Mouse (Mus musculus) liver (tissue): Measurements from ENCODE around the gene Kmt2d.

Experiments
- DNase-seq: peaks from one replicate; pipeline ENCODE4 v3.0.0-alpha.2; 2020; ENCODE audit warnings: mixed read lengths

The Kmt2d gene

GRCm38 (mm10) chr15:98853161-98853937, 17.7 kb downstream of the Kmt2d start:
- DNase-seq, result no peak

GRCm38 (mm10) chr15:98852733-98853132, 18.3 kb downstream of the Kmt2d start:
- DNase-seq, result no peak

- no peak for DNase-seq
These were observed 18.9 kb downstream of the Kmt2d start for GRCm38 (mm10) chr15:98852071-98852470.

GRCm38 (mm10) chr15:98851229-98851818, 19.7 kb downstream of the Kmt2d start:
- no peak for DNase-seq

- DNase-seq, result no peak
These were observed 20.3 kb downstream of the Kmt2d start for GRCm38 (mm10) chr15:98850668-98851067.

- no peak for DNase-seq
These were observed 20.9 kb downstream of the Kmt2d start for GRCm38 (mm10) chr15:98849956-98850600.

GRCm38 (mm10) chr15:98849165-98849564, 21.8 kb downstream of the Kmt2d start:
- no peak for DNase-seq

- no peak for DNase-seq
These were observed 24.9 kb downstream of the Kmt2d start for GRCm38 (mm10) chr15:98846140-98846539.

GRCm38 (mm10) chr15:98845149-98845548, 25.9 kb downstream of the Kmt2d start:
- DNase-seq, result no peak

GRCm38 (mm10) chr15:98843595-98844223, 27.3 kb downstream of the Kmt2d start:
- DNase-seq, result no peak

GRCm38 (mm10) chr15:98839671-98840585, 31.1 kb downstream of the Kmt2d start:
- no peak for DNase-seq

- no peak for DNase-seq
These were observed 31.8 kb downstream of the Kmt2d start for GRCm38 (mm10) chr15:98839161-98839560.

- no peak for DNase-seq
These were observed 33.3 kb downstream of the Kmt2d start for GRCm38 (mm10) chr15:98837743-98838103.

- peak; percentile 82 for DNase-seq
These were observed 33.8 kb downstream of the Kmt2d start for GRCm38 (mm10) chr15:98837006-98837742.

- no peak for DNase-seq
These were observed 35.7 kb downstream of the Kmt2d start for GRCm38 (mm10) chr15:98835291-98835690.

GRCm38 (mm10) chr15:98834059-98834458, 36.9 kb downstream of the Kmt2d start:
- no peak for DNase-seq

GRCm38 (mm10) chr15:98833281-98833680, 37.7 kb downstream of the Kmt2d start:
- no peak for DNase-seq

- peak; percentile 77 for DNase-seq
These were observed 38.6 kb downstream of the Kmt2d start for GRCm38 (mm10) chr15:98832161-98833058.

GRCm38 (mm10) chr15:98831684-98832035, 39.3 kb downstream of the Kmt2d start:
- DNase-seq, result no peak
